Mouse (Mus musculus): ENCODE results near the gene App. TPM values are rescaled to one million over a fixed set of nuclear protein-coding genes. Genes with fewer than 3 reads are reported as not detected.

Gene App
- polyA plus RNA-seq, 1 experiment from 2014 or later: 44.5 TPM

- H3K4me2 ChIP-seq: no peak overlapping the region
- WGBS: 90% methylated on average over 2 of the region's 2 CpGs
- H3K9me3 ChIP-seq (ENCODE audit: control insufficient read depth, low read length): no peaks in the 10 kb centered on the region
- no peaks in the 10 kb centered on the region for H3K4me1 ChIP-seq (replicated peaks; ENCODE audit: control insufficient read depth, insufficient read depth, low read length)
- no peak for DNase-seq (ENCODE audit: low spot score)
- no peaks in the 10 kb centered on the region; the same call in 1 of the 2 replicates for H3K36me3 ChIP-seq (ENCODE audit: control insufficient read depth, insufficient read depth, low read length)
- ATAC-seq (replicated peaks; ENCODE audit: low FRiP score): no peak
- no peak overlapping the region for H3K4me3 ChIP-seq (ENCODE audit: low read depth, low read length)
- H3K27me3 ChIP-seq (replicated peaks; ENCODE audit: control insufficient read depth, insufficient read depth, low read length): no peaks in the 10 kb centered on the region
- no peak overlapping the region for H3K27ac ChIP-seq (ENCODE audit: low read depth, low read length)
- no peak overlapping the region for H3K9ac ChIP-seq (ENCODE audit: low read depth, low read length)
These were observed 98.2 kb downstream of the App start for GRCm38 (mm10) chr16:85075330-85075729.

- H3K4me2 ChIP-seq: no peak overlapping the region
- H3K4me3 ChIP-seq (ENCODE audit: low read depth, low read length): no peak overlapping the region
- no peaks in the 10 kb centered on the region; the same call in 1 of the 2 replicates for H3K36me3 ChIP-seq (ENCODE audit: control insufficient read depth, insufficient read depth, low read length)
- no peak for ATAC-seq (replicated peaks; ENCODE audit: low FRiP score)
- H3K9me3 ChIP-seq (ENCODE audit: control insufficient read depth, low read length): no peaks in the 10 kb centered on the region
- H3K9ac ChIP-seq (ENCODE audit: low read depth, low read length): no peak overlapping the region
- no peak overlapping the region for H3K27ac ChIP-seq (ENCODE audit: low read depth, low read length)
- H3K27me3 ChIP-seq (replicated peaks; ENCODE audit: control insufficient read depth, insufficient read depth, low read length): no peaks in the 10 kb centered on the region
- WGBS: 77% methylated on average over 6 of the region's 6 CpGs
- no peak for DNase-seq (ENCODE audit: low spot score)
- H3K4me1 ChIP-seq (replicated peaks; ENCODE audit: control insufficient read depth, insufficient read depth, low read length): no peaks in the 10 kb centered on the region
These were observed 98.7 kb downstream of the App start for GRCm38 (mm10) chr16:85074889-85075288.

- ATAC-seq (replicated peaks; ENCODE audit: low FRiP score) (no peak), DNase-seq (ENCODE audit: low spot score) (no peak)
- Histone ChIP-seq H3K4me3 (ENCODE audit: low read depth, low read length) (no peak overlapping the region), H3K36me3 (ENCODE audit: control insufficient read depth, insufficient read depth, low read length) (no peaks in the 10 kb centered on the region; the same call in 1 of the 2 replicates), H3K9ac (ENCODE audit: low read depth, low read length) (no peak overlapping the region), H3K4me2 (no peak overlapping the region), H3K4me1 (replicated peaks; ENCODE audit: control insufficient read depth, insufficient read depth, low read length) (no peaks in the 10 kb centered on the region), H3K27ac (ENCODE audit: low read depth, low read length) (no peak overlapping the region), H3K9me3 (ENCODE audit: control insufficient read depth, low read length) (no peaks in the 10 kb centered on the region), H3K27me3 (replicated peaks; ENCODE audit: control insufficient read depth, insufficient read depth, low read length) (no peaks in the 10 kb centered on the region)
- 81% methylated on average over 12 of the region's 12 CpGs for WGBS
These were observed 100.9 kb downstream of the App start for GRCm38 (mm10) chr16:85072624-85073023.

GRCm38 (mm10) chr16:85071791-85072190, 101.8 kb downstream of the App start:
- 84% methylated on average over 12 of the region's 12 CpGs for WGBS
- Histone ChIP-seq H3K4me3 (ENCODE audit: low read depth, low read length) (no peak overlapping the region), H3K36me3 (ENCODE audit: control insufficient read depth, insufficient read depth, low read length) (no peaks in the 10 kb centered on the region; the same call in 1 of the 2 replicates), H3K9me3 (ENCODE audit: control insufficient read depth, low read length) (no peaks in the 10 kb centered on the region), H3K27me3 (replicated peaks; ENCODE audit: control insufficient read depth, insufficient read depth, low read length) (no peaks in the 10 kb centered on the region), H3K27ac (ENCODE audit: low read depth, low read length) (no peak overlapping the region), H3K4me1 (replicated peaks; ENCODE audit: control insufficient read depth, insufficient read depth, low read length) (no peaks in the 10 kb centered on the region), H3K4me2 (no peak overlapping the region), H3K9ac (ENCODE audit: low read depth, low read length) (no peak overlapping the region)
- ATAC-seq (replicated peaks; ENCODE audit: low FRiP score): no peak
- no peak for DNase-seq (ENCODE audit: low spot score)

- no peaks in the 10 kb centered on the region for H3K4me1 ChIP-seq (replicated peaks; ENCODE audit: control insufficient read depth, insufficient read depth, low read length)
- DNase-seq (ENCODE audit: low spot score) (no peak), ATAC-seq (replicated peaks; ENCODE audit: low FRiP score) (no peak)
- H3K36me3 ChIP-seq (ENCODE audit: control insufficient read depth, insufficient read depth, low read length): no peaks in the 10 kb centered on the region; the same call in 1 of the 2 replicates
- H3K4me2 ChIP-seq: no peak overlapping the region
- H3K9me3 ChIP-seq (ENCODE audit: control insufficient read depth, low read length): no peaks in the 10 kb centered on the region
- no peak overlapping the region for H3K9ac ChIP-seq (ENCODE audit: low read depth, low read length)
- no peak overlapping the region for H3K27ac ChIP-seq (ENCODE audit: low read depth, low read length)
- H3K4me3 ChIP-seq (ENCODE audit: low read depth, low read length): no peak overlapping the region
- H3K27me3 ChIP-seq (replicated peaks; ENCODE audit: control insufficient read depth, insufficient read depth, low read length): no peaks in the 10 kb centered on the region
- 93% methylated on average over 1 of the region's 1 CpGs for WGBS
These were observed 102.3 kb downstream of the App start for GRCm38 (mm10) chr16:85071248-85071647.

DNA sequence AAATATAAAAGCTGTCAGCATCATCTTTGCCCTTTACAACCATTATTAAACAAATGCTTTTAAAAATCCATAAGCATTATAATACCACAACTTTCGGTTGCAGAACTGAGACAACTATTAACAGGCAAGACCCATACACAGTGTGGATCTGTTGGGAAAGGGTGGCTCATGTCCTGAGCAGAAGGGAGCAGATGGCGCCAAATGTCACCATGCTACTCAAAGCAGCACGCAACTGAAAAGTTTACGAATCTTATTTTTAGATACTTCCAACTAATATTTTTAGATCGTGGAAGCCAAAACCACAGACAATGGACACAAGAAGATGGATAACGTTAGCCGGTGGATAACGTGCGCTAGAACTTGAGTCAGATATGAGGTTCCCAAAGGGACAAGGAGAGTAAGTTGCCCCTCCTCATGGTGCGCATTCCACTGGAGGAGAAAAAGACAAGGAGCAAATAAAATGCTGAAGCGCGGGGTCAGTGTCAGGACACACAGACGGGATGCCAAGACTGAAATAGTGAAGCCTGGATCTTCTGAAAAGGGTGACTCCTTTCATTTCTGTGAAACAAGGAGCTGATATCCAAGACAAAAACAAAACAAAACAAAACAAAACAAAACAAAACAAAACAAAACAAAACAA, 106.2 kb downstream of the App start:
- ATAC-seq (replicated peaks; ENCODE audit: low FRiP score) (no peak), DNase-seq (ENCODE audit: low spot score) (no peak)
- no peaks in the 10 kb centered on the region for H3K4me1 ChIP-seq (replicated peaks; ENCODE audit: control insufficient read depth, insufficient read depth, low read length)
- H3K36me3 ChIP-seq (ENCODE audit: control insufficient read depth, insufficient read depth, low read length): no peaks in the 10 kb centered on the region
- 87% methylated on average over 13 of the region's 13 CpGs for WGBS
- H3K27ac ChIP-seq (ENCODE audit: low read depth, low read length): no peak overlapping the region
- H3K9me3 ChIP-seq (ENCODE audit: control insufficient read depth, low read length): no peaks in the 10 kb centered on the region
- no peak overlapping the region for H3K9ac ChIP-seq (ENCODE audit: low read depth, low read length)
- H3K4me3 ChIP-seq (ENCODE audit: low read depth, low read length): no peak overlapping the region
- H3K4me2 ChIP-seq: no peak overlapping the region
- H3K27me3 ChIP-seq (replicated peaks; ENCODE audit: control insufficient read depth, insufficient read depth, low read length): no peaks in the 10 kb centered on the region

DNA sequence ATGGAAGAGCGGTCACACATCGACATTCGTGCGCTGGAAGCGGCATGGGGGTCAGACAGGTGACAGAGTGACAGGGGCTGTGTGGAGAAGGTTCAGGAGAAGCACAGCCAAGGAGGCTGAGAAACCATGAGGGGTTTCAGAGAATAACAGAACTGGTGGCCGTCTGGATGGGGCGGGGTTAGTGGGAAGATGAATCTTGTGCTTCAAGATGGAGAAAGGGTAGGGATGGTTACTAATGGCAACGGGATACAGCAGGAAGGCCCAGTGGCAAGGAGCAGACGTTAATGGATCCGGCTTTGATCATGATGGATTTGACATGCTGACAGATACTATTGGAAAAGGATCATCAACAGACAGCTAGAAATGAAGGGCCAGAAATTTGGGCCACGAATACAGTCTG, 107.3 kb downstream of the App start:
- H3K4me1 ChIP-seq (replicated peaks; ENCODE audit: control insufficient read depth, insufficient read depth, low read length): no peaks in the 10 kb centered on the region
- H3K9ac ChIP-seq (ENCODE audit: low read depth, low read length): no peak overlapping the region
- DNase-seq (ENCODE audit: low spot score) (no peak), ATAC-seq (replicated peaks; ENCODE audit: low FRiP score) (no peak)
- no peak overlapping the region for H3K27ac ChIP-seq (ENCODE audit: low read depth, low read length)
- no peak overlapping the region for H3K4me2 ChIP-seq
- H3K36me3 ChIP-seq (ENCODE audit: control insufficient read depth, insufficient read depth, low read length): no peaks in the 10 kb centered on the region
- no peaks in the 10 kb centered on the region for H3K9me3 ChIP-seq (ENCODE audit: control insufficient read depth, low read length)
- H3K4me3 ChIP-seq (ENCODE audit: low read depth, low read length): no peak overlapping the region
- WGBS: 83% methylated on average over 11 of the region's 11 CpGs
- no peaks in the 10 kb centered on the region for H3K27me3 ChIP-seq (replicated peaks; ENCODE audit: control insufficient read depth, insufficient read depth, low read length)

DNA sequence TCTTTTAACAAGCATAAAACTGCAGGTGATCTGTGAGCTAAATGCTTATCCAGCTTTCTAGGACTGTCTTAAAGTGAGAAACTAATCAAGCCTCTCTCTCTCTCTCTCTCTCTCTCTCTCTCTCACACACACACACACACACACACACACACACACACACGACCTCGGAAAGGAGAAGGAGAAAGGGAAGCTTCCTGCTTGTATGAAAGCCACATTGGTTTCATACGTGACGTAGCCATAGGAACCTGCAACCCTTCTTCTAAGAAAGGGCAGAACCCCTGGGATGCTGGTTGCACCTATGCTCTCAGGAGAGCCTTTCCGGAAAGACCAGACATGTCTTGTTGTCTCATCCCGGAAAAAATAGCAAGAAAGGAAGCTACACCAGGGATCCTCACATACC, 108.8 kb downstream of the App start:
- ATAC-seq (replicated peaks; ENCODE audit: low FRiP score) (no peak), DNase-seq (ENCODE audit: low spot score) (no peak)
- Histone ChIP-seq H3K27ac (ENCODE audit: low read depth, low read length) (no peak overlapping the region), H3K9ac (ENCODE audit: low read depth, low read length) (no peak overlapping the region), H3K36me3 (ENCODE audit: control insufficient read depth, insufficient read depth, low read length) (no peaks in the 10 kb centered on the region), H3K27me3 (replicated peaks; ENCODE audit: control insufficient read depth, insufficient read depth, low read length) (no peaks in the 10 kb centered on the region), H3K4me3 (ENCODE audit: low read depth, low read length) (no peak overlapping the region), H3K4me2 (no peak overlapping the region), H3K9me3 (ENCODE audit: control insufficient read depth, low read length) (no peaks in the 10 kb centered on the region), H3K4me1 (replicated peaks; ENCODE audit: control insufficient read depth, insufficient read depth, low read length) (no peaks in the 10 kb centered on the region)
- WGBS: 83% methylated on average over 6 of the region's 6 CpGs

GRCm38 (mm10) chr16:85062732-85063131, 110.8 kb downstream of the App start:
- no peak for ATAC-seq (replicated peaks; ENCODE audit: low FRiP score)
- no peak overlapping the region for H3K27ac ChIP-seq (ENCODE audit: low read depth, low read length)

More at GRCm38 (mm10) chr16:85062732-85063131, 110.8 kb downstream of the App start:
- no peak overlapping the region for H3K9ac ChIP-seq (ENCODE audit: low read depth, low read length)
- no peaks in the 10 kb centered on the region for H3K9me3 ChIP-seq (ENCODE audit: control insufficient read depth, low read length)
- no peaks in the 10 kb centered on the region for H3K36me3 ChIP-seq (ENCODE audit: control insufficient read depth, insufficient read depth, low read length)
- H3K27me3 ChIP-seq (replicated peaks; ENCODE audit: control insufficient read depth, insufficient read depth, low read length): no peaks in the 10 kb centered on the region
- no peaks in the 10 kb centered on the region for H3K4me1 ChIP-seq (replicated peaks; ENCODE audit: control insufficient read depth, insufficient read depth, low read length)
- H3K4me2 ChIP-seq: no peak overlapping the region
- no peak overlapping the region for H3K4me3 ChIP-seq (ENCODE audit: low read depth, low read length)
- DNase-seq (ENCODE audit: low spot score): no peak
- WGBS: 93% methylated on average over 3 of the region's 3 CpGs
